Mouse (Mus musculus) intestine, embryonic 15.5 days (tissue): ENCODE data around the gene Cables2. TPM values are rescaled to one million over a fixed set of nuclear protein-coding genes. Genes with fewer than 3 reads are reported as not detected.

Experiments used
- ATAC-seq: fragments of 200-750 bp; cut with Nextera tagmentation; 2 replicates; pipeline ENCODE4 v1.8.0; 2017; ENCODE audit warnings: moderate TSS enrichment, moderate library complexity
- H3K27ac ChIP-seq: fragments of 300-500 bp; sonication (generic); 2 replicates; pipeline ENCODE4 v1.5.1; 2015; ENCODE audit warnings: mild to moderate bottlenecking, inconsistent platforms
- H3K27me3 ChIP-seq: fragments of 300-500 bp; sonication (generic); replicated peaks from 2 replicates; pipeline ENCODE4 v1.6.1; 2015; ENCODE audit warnings: inconsistent platforms
- H3K36me3 ChIP-seq: fragments of 300-500 bp; sonication (generic); 2 replicates; pipeline ENCODE4 v1.6.1; 2015; ENCODE audit warnings: inconsistent platforms
- H3K4me1 ChIP-seq: fragments of 300-500 bp; sonication (generic); replicated peaks from 2 replicates; pipeline ENCODE4 v1.6.1; 2015; ENCODE audit warnings: inconsistent platforms
- H3K4me2 ChIP-seq: fragments of 300-500 bp; sonication (generic); replicated peaks from 2 replicates; pipeline ENCODE4 v1.6.1; 2015; ENCODE audit warnings: mild to moderate bottlenecking, inconsistent platforms
- H3K4me3 ChIP-seq: fragments of 300-500 bp; sonication (generic); replicated peaks from 2 replicates; pipeline ENCODE4 v1.5.1; 2015; ENCODE audit warnings: inconsistent platforms
- H3K9ac ChIP-seq: fragments of 300-500 bp; sonication (generic); 2 replicates; pipeline ENCODE4 v1.6.1; 2015; ENCODE audit warnings: inconsistent platforms
- H3K9me3 ChIP-seq: fragments of 300-500 bp; sonication (generic); 2 replicates; pipeline ENCODE4 v1.6.1; 2016; ENCODE audit warnings: inconsistent platforms
- WGBS: fragments of 180-500 bp; shearing (Covaris S2); methylation state at CpG from one replicate; pipeline ENCODE4 v1.1.7; 2015; 5-methylcytosine and 5-hydroxymethylcytosine counted together
- polyA plus RNA-seq: library from polyadenylated mRNA; unstranded; fragments of >200 nt; fragmentation: Nextera tagmentation; extraction: Ambion mirVana; gene quantifications from 2 replicates; pipeline ENCODE4 v1.2.1, GENCODE M21; 2015

Gene Cables2
- 11.4 and 12.7 TPM in 2 replicates for polyA plus RNA-seq

DNA sequence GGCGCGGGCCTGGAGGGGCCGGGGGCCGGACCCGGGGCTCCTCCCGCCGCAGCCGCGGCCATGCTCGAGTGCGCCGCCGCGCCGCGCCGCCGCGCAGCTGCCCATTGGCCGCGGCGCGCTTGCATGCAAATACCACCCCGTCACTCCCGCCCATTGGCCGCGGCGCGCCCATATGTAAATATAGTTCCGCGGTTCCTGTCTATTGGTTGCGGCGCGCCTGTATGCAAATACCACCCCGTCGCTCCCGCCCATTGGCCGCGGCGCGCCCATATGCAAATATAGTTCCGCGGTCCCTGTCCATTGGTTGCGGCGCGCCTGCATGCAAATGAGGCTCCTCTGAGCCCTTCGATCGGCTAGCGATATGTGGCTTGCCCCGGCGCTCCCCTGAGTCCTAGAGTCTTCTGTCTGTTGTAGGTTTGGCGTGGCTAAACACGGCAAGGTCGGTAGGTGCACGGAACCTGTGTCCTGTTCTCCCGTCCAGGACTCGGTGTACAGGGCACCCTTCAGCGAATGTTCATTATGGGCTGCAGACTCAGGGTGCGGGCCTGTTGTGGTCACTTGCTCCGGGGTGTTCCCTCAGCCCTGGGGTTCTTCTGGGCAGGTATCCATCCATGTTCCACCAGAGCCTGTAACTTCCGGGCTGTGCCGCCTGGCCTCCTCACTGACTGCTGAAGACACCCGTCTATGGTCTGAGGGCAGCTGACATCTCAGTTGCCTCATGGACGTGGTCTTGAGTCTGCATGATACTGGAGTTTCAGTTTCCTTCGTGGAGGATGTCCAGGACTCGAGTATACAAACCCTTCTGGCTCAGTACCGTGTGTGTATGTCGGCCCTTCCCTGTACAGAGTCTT lies at the start of gene Cables2:
Gene Cables2 (minus strand): TSS at position 103 of the 851 bp plus-strand sequence.
- Histone ChIP-seq H3K36me3 (0 out of 2 replicates have a peak, but pooled peaks cover 4% of the 10 kb centered on the region), H3K27me3 (no peaks in the 10 kb centered on the region), H3K27ac (peak within 1 kb of the TSS; percentile 65), H3K4me2 (peak within 1 kb of the TSS; percentile 78), H3K4me3 (peak within 1 kb of the TSS; percentile 81), H3K4me1 (peaks cover 38% of the 10 kb centered on the region), H3K9me3 (no peaks in the 10 kb centered on the region), H3K9ac (peak within 1 kb of the TSS; percentile 93)
- 4% methylated on average over 68 of the region's 68 CpGs for WGBS
- ATAC-seq = peak; percentile 91

DNA sequence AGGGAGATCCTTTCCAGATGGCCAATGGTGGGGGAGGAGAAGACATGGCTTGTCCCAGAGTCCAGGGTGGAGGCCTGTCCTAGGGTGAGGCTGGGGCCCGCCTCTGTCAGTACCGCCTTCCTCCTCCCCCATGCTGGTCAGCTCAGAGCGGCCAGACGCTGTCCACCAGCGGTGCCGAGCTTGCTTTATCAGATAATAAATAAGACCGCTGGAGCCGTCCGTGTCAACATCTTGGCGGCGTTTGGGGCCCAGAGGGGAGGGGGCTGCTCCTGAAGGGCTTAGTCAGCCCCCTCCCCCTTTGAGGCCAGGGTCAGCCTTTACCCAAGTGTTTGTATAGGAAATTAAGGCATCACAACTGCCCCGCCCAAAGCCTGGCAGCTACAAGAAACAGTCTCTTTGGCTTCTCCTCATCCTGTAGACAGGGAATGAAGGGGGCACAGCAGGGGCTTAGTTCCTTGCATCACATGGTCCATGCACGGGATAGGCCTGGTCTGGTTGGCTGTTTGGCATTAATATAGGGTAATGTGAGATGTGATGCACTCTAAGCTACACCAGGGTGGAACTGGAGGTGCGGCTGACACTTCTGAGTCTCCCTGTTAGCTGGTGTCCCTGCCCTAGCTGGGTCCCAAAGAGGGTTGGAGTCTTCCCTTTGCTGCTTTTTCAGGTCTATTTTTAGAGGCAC lies 49.5 kb upstream of the Cables2 start:
- H3K9ac ChIP-seq = no peak overlapping the region
- peak overlapping the region; percentile 7; the same call in 1 of the 2 replicates for H3K4me2 ChIP-seq
- 11% methylated on average over 14 of the region's 14 CpGs for WGBS
- H3K27ac ChIP-seq = peak overlapping the region; percentile 37; the same call in 1 of the 2 replicates
- H3K9me3 ChIP-seq = no peaks in the 10 kb centered on the region
- no peaks in the 10 kb centered on the region for H3K36me3 ChIP-seq
- peak; percentile 83 for ATAC-seq
- peaks cover 14% of the 10 kb centered on the region for H3K4me1 ChIP-seq
- no peaks in the 10 kb centered on the region for H3K27me3 ChIP-seq
- H3K4me3 ChIP-seq = no peak overlapping the region

- Histone ChIP-seq H3K27ac (no peak overlapping the region), H3K4me1 (peaks cover 14% of the 10 kb centered on the region), H3K9ac (no peak overlapping the region), H3K4me2 (no peak overlapping the region), H3K27me3 (no peaks in the 10 kb centered on the region), H3K36me3 (no peaks in the 10 kb centered on the region), H3K4me3 (no peak overlapping the region), H3K9me3 (no peaks in the 10 kb centered on the region)
- no peak for ATAC-seq
- WGBS = 76% methylated on average over 4 of the region's 4 CpGs
Measured at GRCm38 (mm10) chr2:180320216-180320615, 46.9 kb upstream of the Cables2 start.

GRCm38 (mm10) chr2:180317591-180317990 lies 44.3 kb upstream of the Cables2 start:
- no peak overlapping the region for H3K27ac ChIP-seq
- no peaks in the 10 kb centered on the region for H3K36me3 ChIP-seq
- no peak overlapping the region for H3K4me3 ChIP-seq
- no peaks in the 10 kb centered on the region for H3K27me3 ChIP-seq
- no peak overlapping the region for H3K4me2 ChIP-seq
- peaks cover 14% of the 10 kb centered on the region for H3K4me1 ChIP-seq
- no peak for ATAC-seq
- WGBS = 82% methylated on average over 7 of the region's 7 CpGs
- no peaks in the 10 kb centered on the region for H3K9me3 ChIP-seq
- H3K9ac ChIP-seq = no peak overlapping the region

- Histone ChIP-seq H3K27ac (0 out of 2 replicates have a peak overlapping the region, but pooled peaks have one; percentile 44), H3K9ac (no peak overlapping the region), H3K27me3 (no peaks in the 10 kb centered on the region), H3K4me1 (0 out of 2 replicates have a peak, but pooled peaks cover 8% of the 10 kb centered on the region), H3K9me3 (no peaks in the 10 kb centered on the region), H3K4me2 (peak overlapping the region; percentile 28; the same call in 1 of the 2 replicates), H3K36me3 (no peaks in the 10 kb centered on the region), H3K4me3 (no peak overlapping the region)
- peak; percentile 87 for ATAC-seq
- WGBS = 60% methylated on average over 2 of the region's 2 CpGs
Measured at GRCm38 (mm10) chr2:180314292-180314691, 41.0 kb upstream of the Cables2 start.

- 79% methylated on average over 4 of the region's 4 CpGs for WGBS
- no peak for ATAC-seq
Measured at GRCm38 (mm10) chr2:180311147-180311546, 37.9 kb upstream of the Cables2 start.

GRCm38 (mm10) chr2:180307680-180308079 lies 34.4 kb upstream of the Cables2 start:
- WGBS = 54% methylated on average over 2 of the region's 2 CpGs
- H3K4me2 ChIP-seq = no peak overlapping the region
- H3K36me3 ChIP-seq = no peaks in the 10 kb centered on the region
- no peaks in the 10 kb centered on the region for H3K9me3 ChIP-seq
- peaks cover 6% of the 10 kb centered on the region; the same call in 1 of the 2 replicates for H3K4me1 ChIP-seq
- H3K4me3 ChIP-seq = no peak overlapping the region
- H3K27ac ChIP-seq = no peak overlapping the region
- no peaks in the 10 kb centered on the region for H3K27me3 ChIP-seq
- no peak for ATAC-seq
- no peak overlapping the region for H3K9ac ChIP-seq

More at GRCm38 (mm10) chr2:180311147-180311546, 37.9 kb upstream of the Cables2 start:
- H3K27me3 ChIP-seq = no peaks in the 10 kb centered on the region
- H3K9ac ChIP-seq = no peak overlapping the region
- no peak overlapping the region for H3K27ac ChIP-seq
- peaks cover 12% of the 10 kb centered on the region; the same call in 1 of the 2 replicates for H3K4me1 ChIP-seq
- no peaks in the 10 kb centered on the region for H3K9me3 ChIP-seq
- no peaks in the 10 kb centered on the region for H3K36me3 ChIP-seq
- H3K4me2 ChIP-seq = no peak overlapping the region
- no peak overlapping the region for H3K4me3 ChIP-seq

DNA sequence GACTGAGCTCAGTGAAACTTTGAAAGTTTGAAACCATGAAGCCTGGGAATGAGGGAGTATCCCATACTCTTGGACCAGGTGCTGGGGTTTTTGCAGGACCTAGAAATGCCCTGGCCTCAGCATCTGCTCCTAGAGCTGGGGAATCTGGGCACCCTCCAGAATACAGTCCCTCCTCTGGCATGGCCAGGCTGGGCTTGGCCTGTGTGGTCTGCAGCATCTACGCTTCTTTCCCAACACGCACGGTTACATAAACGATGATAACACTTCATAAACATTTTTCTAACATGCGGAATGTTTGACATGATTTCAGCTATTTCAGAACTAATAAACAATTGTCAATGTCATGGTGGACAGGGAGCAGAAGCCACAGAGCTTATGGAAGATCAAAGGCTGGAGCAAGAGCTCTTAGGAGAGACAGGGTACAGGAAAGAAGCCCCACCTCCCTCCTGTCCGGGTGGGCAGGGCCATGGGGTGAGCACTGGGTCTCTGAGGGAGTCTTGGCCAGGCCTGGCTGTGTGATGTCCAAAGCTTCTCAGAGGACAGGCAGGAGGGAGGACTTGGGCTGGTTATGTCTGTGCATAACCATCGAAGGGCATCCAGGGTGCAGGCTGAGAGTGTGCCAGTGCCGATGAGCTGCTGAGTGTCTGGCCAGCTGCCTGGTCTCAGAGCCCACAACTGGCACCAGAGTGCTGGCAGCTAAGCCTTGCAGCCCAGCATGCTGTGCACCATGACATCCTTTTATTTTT lies 33.3 kb upstream of the Cables2 start:
- peaks cover 6% of the 10 kb centered on the region; the same call in 1 of the 2 replicates for H3K4me1 ChIP-seq
- H3K9me3 ChIP-seq = no peaks in the 10 kb centered on the region
- H3K4me2 ChIP-seq = no peak overlapping the region
- no peaks in the 10 kb centered on the region for H3K27me3 ChIP-seq
- ATAC-seq = peak; percentile 27; the same call in 1 of the 2 replicates
- H3K36me3 ChIP-seq = no peaks in the 10 kb centered on the region
- H3K27ac ChIP-seq = no peak overlapping the region
- H3K9ac ChIP-seq = no peak overlapping the region
- WGBS = 49% methylated on average over 8 of the region's 8 CpGs
- no peak overlapping the region for H3K4me3 ChIP-seq

- WGBS = 74% methylated on average over 2 of the region's 2 CpGs
- Histone ChIP-seq H3K4me2 (no peak overlapping the region), H3K27me3 (no peaks in the 10 kb centered on the region)
Measured at GRCm38 (mm10) chr2:180306009-180306408, 32.7 kb upstream of the Cables2 start.

DNA sequence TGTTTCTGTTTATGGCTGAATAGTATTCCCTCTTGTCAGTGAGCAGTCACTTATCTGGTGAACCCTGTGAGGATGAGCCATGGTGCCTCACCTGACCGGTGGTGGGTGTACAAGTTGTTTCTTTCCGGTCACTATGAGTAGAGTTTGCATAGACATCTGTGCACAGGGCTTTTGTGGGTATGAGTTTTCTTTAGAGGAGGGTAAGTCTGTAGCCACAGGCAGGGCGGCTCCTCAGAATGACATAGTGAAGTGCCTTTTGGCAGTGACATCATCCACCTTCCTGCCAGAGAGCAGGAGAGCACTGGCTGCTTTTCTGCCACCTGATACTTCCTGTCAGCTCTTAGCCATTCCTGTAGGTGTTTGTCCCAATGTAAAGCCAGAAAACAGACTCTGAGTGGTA lies 32.2 kb upstream of the Cables2 start:
- Histone ChIP-seq H3K4me1 (peaks cover 9% of the 10 kb centered on the region), H3K36me3 (no peaks in the 10 kb centered on the region), H3K27ac (no peak overlapping the region), H3K9ac (no peak overlapping the region), H3K4me2 (no peak overlapping the region), H3K4me3 (no peak overlapping the region), H3K27me3 (no peaks in the 10 kb centered on the region), H3K9me3 (no peaks in the 10 kb centered on the region)
- no peak for ATAC-seq
- WGBS = 81% methylated on average over 3 of the region's 3 CpGs

More at GRCm38 (mm10) chr2:180306009-180306408, 32.7 kb upstream of the Cables2 start:
- Histone ChIP-seq H3K9ac (no peak overlapping the region), H3K9me3 (no peaks in the 10 kb centered on the region), H3K4me3 (no peak overlapping the region), H3K4me1 (peaks cover 6% of the 10 kb centered on the region; the same call in 1 of the 2 replicates), H3K36me3 (no peaks in the 10 kb centered on the region), H3K27ac (no peak overlapping the region)
- no peak for ATAC-seq

DNA sequence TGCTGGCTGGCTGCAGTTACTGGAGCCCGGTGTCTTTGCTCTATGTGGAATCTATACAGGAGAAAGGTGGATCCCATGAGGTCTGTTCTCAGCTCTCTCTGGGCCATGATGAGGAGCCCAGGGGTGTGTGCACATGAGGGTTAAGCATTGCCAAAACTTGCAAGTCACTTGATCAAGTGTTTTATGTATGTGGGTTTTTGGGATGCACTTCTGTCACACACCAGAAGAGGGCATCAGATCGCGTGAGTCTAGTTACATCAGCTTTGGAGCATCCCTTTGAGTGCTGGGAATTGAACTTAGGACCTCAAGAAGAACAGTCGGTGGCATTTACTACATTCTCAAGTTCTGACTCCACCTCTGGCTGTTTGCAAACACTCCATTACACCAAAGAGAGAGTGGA lies 31.3 kb upstream of the Cables2 start:
- Histone ChIP-seq H3K9me3 (no peaks in the 10 kb centered on the region), H3K36me3 (no peaks in the 10 kb centered on the region), H3K9ac (no peak overlapping the region), H3K4me2 (no peak overlapping the region), H3K4me3 (no peak overlapping the region), H3K4me1 (peaks cover 14% of the 10 kb centered on the region), H3K27me3 (no peaks in the 10 kb centered on the region), H3K27ac (no peak overlapping the region)
- WGBS = 59% methylated on average over 4 of the region's 4 CpGs
- ATAC-seq = no peak

- WGBS = 61% methylated on average over 12 of the region's 12 CpGs
- ATAC-seq = no peak
- Histone ChIP-seq H3K4me1 (peaks cover 14% of the 10 kb centered on the region), H3K27ac (no peak overlapping the region), H3K36me3 (no peaks in the 10 kb centered on the region), H3K9ac (no peak overlapping the region), H3K4me3 (no peak overlapping the region), H3K4me2 (no peak overlapping the region), H3K9me3 (no peaks in the 10 kb centered on the region), H3K27me3 (no peaks in the 10 kb centered on the region)
Measured at GRCm38 (mm10) chr2:180303468-180303867, 30.2 kb upstream of the Cables2 start.
